Mouse (Mus musculus) hematopoietic stem cell, adult 5-6 weeks (primary cell): ENCODE measurements around the gene Tubb5. TPM values are rescaled to one million over a fixed set of nuclear protein-coding genes. Genes with fewer than 3 reads are reported as not detected.
A peak's percentile ranks its signal among the peaks of the same experiment; 100 is the strongest.

ENCODE experiments used
- ATAC-seq, 2 experiments: fragments of 125-278 bp in 1 of 2; replicated peaks in 1 of 2; 2 replicates each; pipeline ENCODE4 v1.8.0; 2016 to 2017; ENCODE audit warnings: inconsistent platforms in 2 of 2, mild to moderate bottlenecking in 2 of 2, moderate number of reproducible peaks in 2 of 2, low read depth in 1 of 2, moderate TSS enrichment in 1 of 2; ENCODE audit not compliant: low FRiP score in 2 of 2, poor library complexity in 2 of 2, severe bottlenecking in 2 of 2, insufficient read depth in 1 of 2, low TSS enrichment in 1 of 2
- total RNA-seq: library from RNA; stranded (forward); fragments of 172-1452, 232-1000 nt; gene quantifications from 2 replicates; pipeline ENCODE4 v1.2.3, GENCODE M21; 2017

Gene Tubb5
- total RNA-seq, 1 experiment from 2014 or later, result 988 TPM

DNA sequence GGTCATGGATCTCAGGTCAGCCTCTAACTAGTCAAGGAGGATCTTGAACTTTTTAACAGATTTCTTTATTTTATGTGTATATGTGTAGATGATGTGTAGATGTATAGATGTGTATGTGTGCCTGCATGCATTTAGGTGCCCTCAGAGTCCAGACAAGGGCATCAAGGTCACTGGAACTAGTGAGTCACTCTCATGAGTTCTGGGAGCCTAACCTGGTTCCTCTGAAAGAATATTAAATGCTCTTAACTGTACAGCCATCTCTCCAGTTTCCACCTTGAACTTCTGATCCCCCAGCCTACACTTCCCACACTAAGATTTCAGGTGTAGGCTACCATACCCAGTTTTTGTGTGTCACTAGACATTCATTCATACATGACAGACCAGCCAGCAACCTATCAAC is 50.6 kb downstream of the Tubb5 start:
- no peak for ATAC-seq

DNA sequence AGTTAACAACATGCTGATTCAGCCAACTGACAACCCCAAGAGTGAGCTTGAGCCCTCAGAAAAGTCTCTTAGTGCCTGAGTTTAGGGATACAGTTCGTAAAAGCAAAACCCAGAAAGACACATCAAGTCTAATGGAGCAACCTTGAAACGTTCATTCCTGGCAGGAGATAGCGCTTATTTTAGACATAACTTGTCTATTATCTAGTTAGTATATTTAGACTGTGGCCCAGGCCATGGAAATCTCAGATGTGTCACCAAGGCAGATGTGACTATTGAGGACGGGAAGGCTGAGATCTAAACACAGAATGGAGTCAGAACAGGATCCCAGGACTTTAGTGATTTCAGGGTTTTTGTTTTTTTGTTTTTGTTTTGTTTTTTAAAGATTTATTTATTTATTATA is 53.0 kb downstream of the Tubb5 start:
- ATAC-seq, result no peak

- ATAC-seq, result peak in 1 of 2 experiments; percentile 17; a peak in 1 of 4 replicates
These were observed 54.2 kb downstream of the Tubb5 start for GRCm38 (mm10) chr17:35783944-35784343.

Other genes starting within 250 kb of the Tubb5 start
- not detected in 2 replicates for gene Sfta2, start 236.8 kb downstream of the Tubb5 start, total RNA-seq
- not detected in 2 replicates for gene Gm9573, start 211.7 kb downstream of the Tubb5 start, total RNA-seq
- not detected in 2 replicates for gene Mucl3, start 194.6 kb downstream of the Tubb5 start, total RNA-seq
- gene Vars2, start 170.7 kb downstream of the Tubb5 start, total RNA-seq, result 11.3 and 12.6 TPM in 2 replicates
- gene Gtf2h4, start 164.6 kb downstream of the Tubb5 start, total RNA-seq, result 14.1 and 17.3 TPM in 2 replicates
- 0.75 TPM in 1 of 2 replicates, not detected in the other for gene Ddr1, start 133.7 kb downstream of the Tubb5 start, total RNA-seq
- gene Ier3, start 16.6 kb downstream of the Tubb5 start, total RNA-seq, result 128 and 182 TPM in 2 replicates
- 134 and 140 TPM in 2 replicates for gene Flot1, start 15.1 kb downstream of the Tubb5 start, total RNA-seq
- gene Mdc1, start 3.2 kb upstream of the Tubb5 start, total RNA-seq, result 26.0 and 40.0 TPM in 2 replicates
- gene Nrm, start 23.0 kb upstream of the Tubb5 start, total RNA-seq, result 53.1 and 73.0 TPM in 2 replicates
- 35.9 and 44.0 TPM in 2 replicates for gene Ppp1r18, start 27.3 kb upstream of the Tubb5 start, total RNA-seq
- 39.1 and 57.0 TPM in 2 replicates for gene Dhx16, start 41.5 kb upstream of the Tubb5 start, total RNA-seq
- gene 2310061I04Rik, start 59.1 kb upstream of the Tubb5 start, total RNA-seq, result 4.9 and 17.4 TPM in 2 replicates
- 13.0 and 18.1 TPM in 2 replicates for gene Atat1, start 71.8 kb upstream of the Tubb5 start, total RNA-seq
- gene Mrps18b, start 78.1 kb upstream of the Tubb5 start, total RNA-seq, result 47.0 and 51.8 TPM in 2 replicates
- 175 and 218 TPM in 2 replicates for gene Ppp1r10, start 78.1 kb upstream of the Tubb5 start, total RNA-seq
- gene Abcf1, start 131.5 kb upstream of the Tubb5 start, total RNA-seq, result 139 and 356 TPM in 2 replicates
- gene Gnl1, start 141.5 kb upstream of the Tubb5 start, total RNA-seq, result 18.3 and 22.1 TPM in 2 replicates
- gene Prr3, start 141.9 kb upstream of the Tubb5 start, total RNA-seq, result 15.4 and 27.2 TPM in 2 replicates
- gene H2-T24, start 182.3 kb upstream of the Tubb5 start, total RNA-seq, result 16.8 and 23.6 TPM in 2 replicates
- 197 and 236 TPM in 2 replicates for gene H2-T23, start 194.5 kb upstream of the Tubb5 start, total RNA-seq
- gene H2-T22, start 204.4 kb upstream of the Tubb5 start, total RNA-seq, result 66.7 and 102 TPM in 2 replicates
- gene Gm6034, start 204.7 kb upstream of the Tubb5 start, total RNA-seq, result not detected in 2 replicates
- not detected in 2 replicates for gene Gm11127, start 220.1 kb upstream of the Tubb5 start, total RNA-seq